Mouse (Mus musculus) liver, embryonic 16.5 days (tissue): ENCODE results near the gene Nudt5. TPM values are rescaled to one million over a fixed set of nuclear protein-coding genes. Genes with fewer than 3 reads are reported as not detected.

ENCODE experiments used
- ATAC-seq: fragments of 200-750 bp; cut with Nextera tagmentation; 2 replicates; pipeline ENCODE4 v1.8.0; 2017; ENCODE audit warnings: low read depth, mild to moderate bottlenecking, moderate number of reproducible peaks, moderate library complexity
- H3K27ac ChIP-seq: fragments of 300-500 bp; sonication (generic); 2 replicates; pipeline ENCODE4 v1.5.1; 2014; ENCODE audit warnings: mild to moderate bottlenecking, low read length
- H3K27me3 ChIP-seq: fragments of 300-500 bp; sonication (generic); 2 replicates; pipeline ENCODE4 v1.6.1; 2014; ENCODE audit warnings: low read depth, low read length, mixed read lengths; ENCODE audit not compliant: control insufficient read depth, insufficient read depth
- H3K36me3 ChIP-seq: fragments of 300-500 bp; sonication (generic); 2 replicates; pipeline ENCODE4 v1.6.1; 2014; ENCODE audit warnings: mild to moderate bottlenecking; ENCODE audit not compliant: control insufficient read depth, insufficient read depth
- H3K4me1 ChIP-seq: fragments of 300-500 bp; sonication (generic); 2 replicates; pipeline ENCODE4 v1.6.1; 2014; ENCODE audit warnings: low read depth, low read length, mixed read lengths; ENCODE audit not compliant: control insufficient read depth
- H3K4me2 ChIP-seq: fragments of 300-500 bp; sonication (generic); 2 replicates; pipeline ENCODE4 v1.6.1; 2014; ENCODE audit warnings: low read depth, low read length, mixed read lengths
- H3K4me3 ChIP-seq: fragments of 300-500 bp; sonication (generic); 2 replicates; pipeline ENCODE4 v1.5.1; 2014; ENCODE audit warnings: low read depth, mild to moderate bottlenecking, low read length
- H3K9ac ChIP-seq: fragments of 300-500 bp; sonication (generic); 2 replicates; pipeline ENCODE4 v1.6.1; 2014; ENCODE audit warnings: low read depth, low read length
- H3K9me3 ChIP-seq: fragments of 300-500 bp; sonication (generic); replicated peaks from 2 replicates; pipeline ENCODE4 v1.6.1; 2016; ENCODE audit warnings: low read length; ENCODE audit not compliant: control insufficient read depth
- WGBS: fragments of 180-500 bp; shearing (Covaris S2); extraction: QIAGEN DNeasy Blood & Tissue Kit; methylation state at CpG from one replicate; pipeline ENCODE4 v1.1.7; 2014; ENCODE audit not compliant: insufficient replicate concordance; 5-methylcytosine and 5-hydroxymethylcytosine counted together
- polyA plus RNA-seq: library from polyadenylated mRNA; unstranded; fragments of >200 nt; fragmentation: Nextera tagmentation; extraction: Ambion mirVana; gene quantifications from 2 replicates; pipeline ENCODE4 v1.2.1, GENCODE M21; 2015

Gene Nudt5
- polyA plus RNA-seq, 1 experiment from 2014 or later = 38.7 TPM

GRCm38 (mm10) chr2:5851116-5851515, 6.3 kb downstream of the Nudt5 start:
- Histone ChIP-seq H3K9me3 (no peaks in the 10 kb centered on the region), H3K36me3 (peaks cover 3% of the 10 kb centered on the region; the same call in 1 of the 2 replicates), H3K27ac (no peak overlapping the region), H3K4me3 (no peak overlapping the region), H3K4me2 (no peak overlapping the region), H3K27me3 (no peaks in the 10 kb centered on the region), H3K4me1 (peaks cover 7% of the 10 kb centered on the region), H3K9ac (no peak overlapping the region)
- WGBS = 76% methylated on average over 9 of the region's 9 CpGs
- ATAC-seq = no peak

- peaks cover 4% of the 10 kb centered on the region for H3K36me3 ChIP-seq
- H3K4me1 ChIP-seq = peaks cover 2% of the 10 kb centered on the region
- 62% methylated on average over 5 of the region's 5 CpGs for WGBS
- no peaks in the 10 kb centered on the region for H3K9me3 ChIP-seq
- ATAC-seq = no peak
- H3K27ac ChIP-seq = no peak overlapping the region
- H3K9ac ChIP-seq = no peak overlapping the region
- H3K4me3 ChIP-seq = no peak overlapping the region
- H3K4me2 ChIP-seq = no peak overlapping the region
- no peaks in the 10 kb centered on the region for H3K27me3 ChIP-seq
Measured at GRCm38 (mm10) chr2:5851866-5852265, 7.0 kb downstream of the Nudt5 start.

- 84% methylated on average over 3 of the region's 3 CpGs for WGBS
- Histone ChIP-seq H3K27me3 (no peaks in the 10 kb centered on the region), H3K4me2 (no peak within 1 kb of the TSS), H3K27ac (no peak within 1 kb of the TSS), H3K4me3 (no peak within 1 kb of the TSS), H3K36me3 (peaks cover 20% of the 10 kb centered on the region), H3K9ac (no peak within 1 kb of the TSS), H3K4me1 (no peaks in the 10 kb centered on the region), H3K9me3 (no peaks in the 10 kb centered on the region)
- ATAC-seq = no peak
Measured at GRCm38 (mm10) chr2:5862834-5863233, 18.0 kb downstream of the Nudt5 start, which contains the start of gene Gm13199. Gm13199 (minus strand) TSS chr2:5862934.

- Histone ChIP-seq H3K9me3 (no peaks in the 10 kb centered on the region), H3K4me3 (no peak overlapping the region)
Measured at GRCm38 (mm10) chr2:5867681-5868080, 22.9 kb downstream of the Nudt5 start.

GRCm38 (mm10) chr2:5869746-5870145, 24.9 kb downstream of the Nudt5 start:
- H3K27me3 ChIP-seq = no peaks in the 10 kb centered on the region
- no peak overlapping the region for H3K4me2 ChIP-seq
- H3K27ac ChIP-seq = no peak overlapping the region
- ATAC-seq = no peak
- 79% methylated on average over 5 of the region's 5 CpGs for WGBS
- peaks cover 28% of the 10 kb centered on the region for H3K36me3 ChIP-seq
- no peaks in the 10 kb centered on the region for H3K9me3 ChIP-seq
- no peak overlapping the region for H3K9ac ChIP-seq
- no peak overlapping the region for H3K4me3 ChIP-seq
- H3K4me1 ChIP-seq = no peaks in the 10 kb centered on the region

More at GRCm38 (mm10) chr2:5867681-5868080, 22.9 kb downstream of the Nudt5 start:
- 65% methylated on average over 2 of the region's 2 CpGs for WGBS
- Histone ChIP-seq H3K36me3 (peaks cover 21% of the 10 kb centered on the region), H3K27me3 (no peaks in the 10 kb centered on the region), H3K9ac (no peak overlapping the region), H3K4me2 (no peak overlapping the region), H3K4me1 (no peaks in the 10 kb centered on the region), H3K27ac (no peak overlapping the region)
- no peak for ATAC-seq

- peak; percentile 64 for ATAC-seq
- Histone ChIP-seq H3K36me3 (peaks cover 27% of the 10 kb centered on the region), H3K27me3 (no peaks in the 10 kb centered on the region), H3K27ac (no peak overlapping the region), H3K9ac (no peak overlapping the region), H3K4me2 (no peak overlapping the region), H3K9me3 (no peaks in the 10 kb centered on the region), H3K4me3 (no peak overlapping the region), H3K4me1 (peaks cover 2% of the 10 kb centered on the region; the same call in 1 of the 2 replicates)
- 65% methylated on average over 3 of the region's 3 CpGs for WGBS
Measured at GRCm38 (mm10) chr2:5877446-5877845, 32.6 kb downstream of the Nudt5 start.

- no peak for ATAC-seq
- H3K27me3 ChIP-seq = no peaks in the 10 kb centered on the region
- no peaks in the 10 kb centered on the region for H3K9me3 ChIP-seq
- H3K4me3 ChIP-seq = no peak overlapping the region
- H3K4me2 ChIP-seq = no peak overlapping the region
- H3K27ac ChIP-seq = no peak overlapping the region
- no peak overlapping the region for H3K9ac ChIP-seq
- no peaks in the 10 kb centered on the region; the same call in 1 of the 2 replicates for H3K4me1 ChIP-seq
- 55% methylated on average over 5 of the region's 5 CpGs for WGBS
- peaks cover 12% of the 10 kb centered on the region; the same call in 1 of the 2 replicates for H3K36me3 ChIP-seq
Measured at GRCm38 (mm10) chr2:5888865-5889264, 44.0 kb downstream of the Nudt5 start.

- Histone ChIP-seq H3K4me2 (no peak overlapping the region), H3K9ac (no peak overlapping the region), H3K9me3 (no peaks in the 10 kb centered on the region), H3K27ac (no peak overlapping the region), H3K36me3 (peaks cover 12% of the 10 kb centered on the region; the same call in 1 of the 2 replicates), H3K27me3 (no peaks in the 10 kb centered on the region), H3K4me1 (peaks cover 3% of the 10 kb centered on the region), H3K4me3 (no peak overlapping the region)
- no peak for ATAC-seq
- 55% methylated on average over 2 of the region's 2 CpGs for WGBS
Measured at GRCm38 (mm10) chr2:5889412-5889811, 44.6 kb downstream of the Nudt5 start.

- Histone ChIP-seq H3K27ac (no peak overlapping the region), H3K36me3 (no peaks in the 10 kb centered on the region), H3K27me3 (no peaks in the 10 kb centered on the region), H3K9me3 (no peaks in the 10 kb centered on the region), H3K4me2 (peak overlapping the region; percentile 95), H3K4me1 (peaks cover 9% of the 10 kb centered on the region), H3K9ac (peak overlapping the region; percentile 96), H3K4me3 (peak overlapping the region; percentile 89)
- no peak for ATAC-seq
- 46% methylated on average over 11 of the region's 11 CpGs for WGBS
Measured at GRCm38 (mm10) chr2:5894296-5894695, 49.5 kb downstream of the Nudt5 start.
